Mouse (Mus musculus) liver, embryonic 12.5 days (tissue): ENCODE results near the gene Adap1. TPM values are rescaled to one million over a fixed set of nuclear protein-coding genes. Genes with fewer than 3 reads are reported as not detected.

Experiments used
- ATAC-seq: fragments of 200-750 bp; cut with Nextera tagmentation; 2 replicates; pipeline ENCODE4 v1.8.0; 2017; ENCODE audit warnings: moderate number of reproducible peaks, mild to moderate bottlenecking, moderate library complexity
- H3K27ac ChIP-seq: fragments of 300-500 bp; sonication (generic); 2 replicates; pipeline ENCODE4 v1.5.1; 2016; ENCODE audit warnings: mild to moderate bottlenecking
- H3K27me3 ChIP-seq: fragments of 300-500 bp; sonication (generic); replicated peaks from 2 replicates; pipeline ENCODE4 v1.6.1; 2016; ENCODE audit warnings: mild to moderate bottlenecking, moderate library complexity
- H3K36me3 ChIP-seq: fragments of 300-500 bp; sonication (generic); 2 replicates; pipeline ENCODE4 v1.6.1; 2016; ENCODE audit warnings: mild to moderate bottlenecking, moderate library complexity
- H3K4me1 ChIP-seq: fragments of 300-500 bp; sonication (generic); 2 replicates; pipeline ENCODE4 v1.6.1; 2016
- H3K4me2 ChIP-seq: fragments of 300-500 bp; sonication (generic); 2 replicates; pipeline ENCODE4 v1.6.1; 2016; ENCODE audit warnings: mild to moderate bottlenecking, moderate library complexity
- H3K4me3 ChIP-seq: fragments of 300-500 bp; sonication (generic); 2 replicates; pipeline ENCODE4 v1.5.1; 2016; ENCODE audit warnings: mild to moderate bottlenecking, moderate library complexity
- H3K9ac ChIP-seq: fragments of 300-500 bp; sonication (generic); 2 replicates; pipeline ENCODE4 v1.6.1; 2016; ENCODE audit warnings: mild to moderate bottlenecking, moderate library complexity
- H3K9me3 ChIP-seq: fragments of 300-500 bp; sonication (generic); replicated peaks from 2 replicates; pipeline ENCODE4 v1.6.1; 2016; ENCODE audit warnings: mild to moderate bottlenecking, moderate library complexity
- WGBS: fragments of 180-500 bp; shearing (Covaris S2); methylation state at CpG from one replicate; pipeline ENCODE4 v1.1.7; 2016; ENCODE audit not compliant: insufficient replicate concordance; 5-methylcytosine and 5-hydroxymethylcytosine counted together
- microRNA counts: library from miRNA; unstranded; fragments of <30 nt; microRNA quantifications from one replicate; lab custom pipeline; 2017
- microRNA-seq: library from miRNA; unstranded; fragments of <30 nt; microRNA quantifications from one replicate; pipeline ENCODE4, GENCODE M21; 2017
- polyA plus RNA-seq: library from polyadenylated mRNA; unstranded; fragments of >200 nt; fragmentation: Nextera tagmentation; extraction: Ambion mirVana; gene quantifications from 2 replicates; pipeline ENCODE4 v1.2.1, GENCODE M21; 2016

Gene Adap1
- polyA plus RNA-seq, 1 experiment from 2014 or later, result 7.3 TPM

DNA sequence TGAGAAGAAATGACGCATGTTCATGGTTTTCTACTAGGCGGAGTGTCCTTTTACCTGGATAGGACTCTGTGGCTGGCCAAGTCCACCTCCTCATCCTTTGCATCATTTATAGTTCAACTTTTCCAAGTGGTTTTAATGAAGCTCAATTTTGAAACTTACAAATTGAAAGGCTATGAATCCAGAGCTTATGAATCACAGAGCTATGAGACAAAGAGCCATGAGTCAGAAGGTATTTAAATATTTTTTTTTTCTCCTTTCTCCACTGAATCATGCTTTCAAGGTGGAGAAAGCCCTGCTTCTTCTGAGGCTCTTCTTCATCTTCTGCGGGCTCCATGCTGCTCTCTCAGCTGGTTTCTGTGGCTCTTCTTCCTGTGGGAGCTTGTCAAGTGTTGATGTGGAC is 95.7 kb downstream of the Adap1 start:
- Histone ChIP-seq H3K9ac (no peak overlapping the region), H3K27ac (no peak overlapping the region), H3K4me2 (no peak overlapping the region), H3K4me3 (no peak overlapping the region), H3K36me3 (peaks cover 99% of the 10 kb centered on the region), H3K27me3 (no peaks in the 10 kb centered on the region), H3K9me3 (no peaks in the 10 kb centered on the region), H3K4me1 (peaks cover 16% of the 10 kb centered on the region)
- 87% methylated on average over 3 of the region's 3 CpGs for WGBS
- ATAC-seq, result no peak

DNA sequence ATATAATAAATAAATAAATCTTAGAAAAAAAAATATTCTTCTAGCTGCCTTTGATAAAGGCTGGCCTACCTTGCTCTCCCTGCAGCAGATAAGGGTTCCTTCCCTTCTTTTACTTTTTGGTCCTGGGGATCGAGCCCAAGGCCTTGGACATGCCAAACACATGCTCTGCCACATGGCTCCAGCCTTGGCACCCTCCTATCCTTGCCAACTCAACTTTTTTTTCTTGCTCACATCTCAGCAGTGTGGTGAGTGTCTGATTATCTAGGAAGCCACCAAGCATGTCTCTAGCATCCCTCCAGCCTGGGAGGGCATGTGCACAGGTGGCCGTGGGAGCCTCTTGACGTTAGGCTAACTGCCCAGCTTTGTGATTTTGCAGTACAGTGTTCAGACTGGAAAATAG is 97.1 kb downstream of the Adap1 start:
- peaks cover 99% of the 10 kb centered on the region for H3K36me3 ChIP-seq
- H3K9me3 ChIP-seq, result no peaks in the 10 kb centered on the region
- H3K27me3 ChIP-seq, result no peaks in the 10 kb centered on the region
- ATAC-seq, result no peak
- no peak overlapping the region for H3K4me2 ChIP-seq
- WGBS, result 90% methylated on average over 3 of the region's 3 CpGs
- no peak overlapping the region for H3K4me3 ChIP-seq
- no peak overlapping the region for H3K9ac ChIP-seq
- H3K27ac ChIP-seq, result no peak overlapping the region
- peaks cover 16% of the 10 kb centered on the region for H3K4me1 ChIP-seq

DNA sequence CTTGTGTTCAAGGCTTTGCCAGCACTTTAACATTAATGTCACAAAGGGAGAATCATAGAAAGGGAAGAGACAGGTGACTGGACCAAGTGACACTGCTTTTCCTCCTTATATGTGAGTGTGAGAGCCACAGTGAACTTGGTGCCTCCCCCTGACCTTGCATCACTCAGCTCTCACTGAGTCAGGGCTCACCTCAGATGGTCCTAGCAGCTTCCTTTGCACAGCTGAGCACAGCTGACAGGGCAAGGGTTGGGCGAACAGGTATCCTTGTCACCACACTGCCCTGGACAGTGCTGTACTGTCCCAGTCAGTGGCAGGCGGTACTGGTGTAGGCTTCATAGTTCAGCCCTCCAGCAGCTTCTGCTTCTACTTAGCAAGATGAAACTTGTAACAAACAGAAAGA is 97.8 kb downstream of the Adap1 start:
- Histone ChIP-seq H3K36me3 (peaks cover 99% of the 10 kb centered on the region), H3K9me3 (no peaks in the 10 kb centered on the region), H3K27me3 (no peaks in the 10 kb centered on the region), H3K4me2 (no peak overlapping the region), H3K27ac (no peak overlapping the region), H3K4me1 (peaks cover 16% of the 10 kb centered on the region), H3K9ac (no peak overlapping the region), H3K4me3 (no peak overlapping the region)
- WGBS, result 88% methylated on average over 2 of the region's 2 CpGs
- ATAC-seq, result no peak

DNA sequence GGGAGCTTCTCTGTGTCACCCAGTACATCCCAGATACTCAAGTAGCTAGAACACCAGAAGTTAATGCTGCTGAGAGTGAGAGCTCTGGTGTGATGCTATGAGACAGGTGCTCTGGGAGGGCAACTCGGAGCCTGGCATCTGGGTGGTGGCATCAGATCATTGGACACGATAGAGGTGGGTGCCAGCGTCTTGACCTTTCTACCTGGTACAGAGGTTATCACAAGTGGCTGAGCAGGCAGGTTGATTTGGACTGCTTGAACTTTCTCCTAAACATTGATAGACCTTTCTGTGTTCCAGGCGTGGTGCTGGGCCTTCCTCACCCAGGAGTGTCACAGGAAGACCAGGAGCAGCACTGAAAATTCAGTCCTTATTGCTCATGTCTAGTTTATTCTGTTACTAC is 98.2 kb downstream of the Adap1 start:
- H3K9ac ChIP-seq, result no peak overlapping the region
- no peak for ATAC-seq
- H3K4me3 ChIP-seq, result no peak overlapping the region
- WGBS, result 90% methylated on average over 4 of the region's 4 CpGs
- H3K36me3 ChIP-seq, result peaks cover 99% of the 10 kb centered on the region
- peaks cover 13% of the 10 kb centered on the region for H3K4me1 ChIP-seq
- no peak overlapping the region for H3K4me2 ChIP-seq
- H3K27me3 ChIP-seq, result no peaks in the 10 kb centered on the region
- H3K9me3 ChIP-seq, result no peaks in the 10 kb centered on the region
- no peak overlapping the region for H3K27ac ChIP-seq

DNA sequence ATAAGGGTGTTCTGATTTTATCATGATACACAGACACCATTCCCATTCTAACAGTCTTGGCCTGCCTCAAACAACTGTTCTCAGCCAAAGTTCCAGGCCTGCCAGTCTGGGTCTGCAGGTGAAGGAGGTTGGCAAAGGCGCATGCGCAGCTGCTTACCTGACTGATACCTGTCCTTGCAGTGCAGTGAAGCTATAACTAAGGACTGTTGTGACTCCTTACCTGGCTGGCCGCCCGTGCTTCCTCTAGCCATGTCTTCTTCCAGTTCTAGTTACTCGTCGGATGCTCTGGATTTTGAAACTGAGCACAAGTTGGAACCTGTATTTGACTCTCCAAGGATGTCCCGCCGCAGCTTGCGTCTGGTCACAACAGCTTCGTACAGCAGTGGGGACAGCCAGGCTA is 102.1 kb downstream of the Adap1 start:
- H3K27me3 ChIP-seq, result no peaks in the 10 kb centered on the region
- H3K9me3 ChIP-seq, result no peaks in the 10 kb centered on the region
- ATAC-seq, result no peak
- WGBS, result 94% methylated on average over 10 of the region's 10 CpGs
- H3K4me2 ChIP-seq, result no peak overlapping the region
- no peak overlapping the region for H3K27ac ChIP-seq
- peaks cover 7% of the 10 kb centered on the region for H3K4me1 ChIP-seq
- no peak overlapping the region for H3K9ac ChIP-seq
- no peak overlapping the region for H3K4me3 ChIP-seq
- peaks cover 87% of the 10 kb centered on the region for H3K36me3 ChIP-seq

MicroRNAs encoded within 50 kb of the gene (microRNA counts, 519-probe panel; counts per million panel counts)
- 582 counts per million, percentile 70 among the panel's probes with 10 or more counts for microRNA mmu-miR-339-3p (lab: Ali Mortazavi, UCI)
- 582 counts per million, percentile 70 among the panel's probes with 10 or more counts for microRNA mmu-miR-339-5p (lab: Ali Mortazavi, UCI)

Small RNAs within 50 kb of the gene (microRNA-seq; reads per million reads assigned to microRNA genes)
- 1,185 reads per million, percentile 75 among the genes with 10 or more reads in this experiment for gene Mir339

Other genes with a start within 250 kb of the Adap1 start
- 3.4 and 3.9 TPM in 2 replicates for gene Prkar1b, start 175.6 kb downstream of the Adap1 start, polyA plus RNA-seq
- gene Dnaaf5, start 175.4 kb downstream of the Adap1 start, polyA plus RNA-seq, result 5.9 and 6.9 TPM in 2 replicates
- gene Sun1, start 125.0 kb downstream of the Adap1 start, polyA plus RNA-seq, result 31.7 and 34.6 TPM in 2 replicates
- 162 and 165 TPM in 2 replicates for gene Get4, start 73.3 kb downstream of the Adap1 start, polyA plus RNA-seq
- 72.3 and 73.8 TPM in 2 replicates for gene Cox19, start 25.8 kb upstream of the Adap1 start, polyA plus RNA-seq
- gene Cyp2w1, start 27.0 kb upstream of the Adap1 start, polyA plus RNA-seq, result not detected in 2 replicates
- gene Gpr146, start 52.1 kb upstream of the Adap1 start, polyA plus RNA-seq, result 18.3 and 19.3 TPM in 2 replicates
- gene C130050O18Rik, start 79.7 kb upstream of the Adap1 start, polyA plus RNA-seq, result 0.72 and 0.75 TPM in 2 replicates
- 0.39 and 0.51 TPM in 2 replicates for gene Gper1, start 97.5 kb upstream of the Adap1 start, polyA plus RNA-seq
- gene 3110082I17Rik, start 134.9 kb upstream of the Adap1 start, polyA plus RNA-seq, result 30.6 and 33.5 TPM in 2 replicates
- gene Zfand2a, start 158.9 kb upstream of the Adap1 start, polyA plus RNA-seq, result 3.4 and 3.7 TPM in 2 replicates
- gene Uncx, start 217.9 kb upstream of the Adap1 start, polyA plus RNA-seq, result not detected in 2 replicates